22 mouse cellular contexts compared by ENCODE assay signal in the genomic region with DNA sequence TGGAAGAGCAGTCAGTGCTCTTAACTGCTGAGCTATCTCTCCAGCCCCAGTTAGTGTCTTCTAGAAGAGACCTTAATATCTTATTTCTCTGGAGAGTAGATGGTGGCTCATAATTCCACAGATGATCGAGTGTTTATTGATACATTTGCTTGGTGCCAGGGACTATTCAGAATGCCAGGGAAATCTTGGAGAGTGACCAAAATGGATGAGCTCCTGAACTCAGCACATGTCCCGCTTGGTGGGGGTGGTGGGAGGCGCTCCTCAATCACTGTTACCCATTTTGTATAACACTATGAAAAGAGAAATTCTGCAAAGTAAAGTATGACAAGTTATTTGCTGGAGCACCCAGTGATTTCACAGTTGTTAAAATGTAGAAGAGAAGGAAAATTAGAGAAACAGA.
"Had no signal": no experiment of that assay in that cellular context is flagged by ENCODE, and none has a peak within 500 bp of the region (broad histone marks: within the 10 kb centered on the region; RNA-seq: fewer than 3 reads in every experiment).

No protein-coding gene starts in this region.

- H3K27ac ChIP-seq: kidney, embryonic 15.5 days; limb, embryonic 12.5 days; limb, embryonic 15.5 days; liver, embryonic 14.5 days; macrophage; midbrain, embryonic 12.5 days; neural tube, embryonic 13.5 days had no signal

- H3K36me3 ChIP-seq: kidney, embryonic 15.5 days; limb, embryonic 12.5 days; limb, embryonic 15.5 days; midbrain, embryonic 12.5 days; neural tube, embryonic 13.5 days had no signal

- H3K27me3 ChIP-seq: kidney, embryonic 15.5 days; limb, embryonic 12.5 days; limb, embryonic 15.5 days; midbrain, embryonic 12.5 days; neural tube, embryonic 13.5 days had no signal

- H3K9ac ChIP-seq: kidney, embryonic 15.5 days; limb, embryonic 12.5 days; limb, embryonic 15.5 days; liver, embryonic 14.5 days; liver, postnatal 0 days; lung, embryonic 14.5 days; midbrain, embryonic 12.5 days; neural tube, embryonic 13.5 days had no signal

- DNase-seq: kidney, adult 11 months; kidney, adult 8-10 months; kidney, postnatal 10 days; kidney, postnatal 36 days; left cerebral cortex, postnatal 4 days; liver, postnatal 0 days; lung, embryonic 14.5 days; retina, postnatal 1 day; right cerebral cortex, postnatal 25 days; thymus, adult 18-20 months; thymus, postnatal 36 days had no signal

- H3K4me3 ChIP-seq: kidney, embryonic 15.5 days; limb, embryonic 12.5 days; limb, embryonic 15.5 days; midbrain, embryonic 12.5 days; myocyte; neural tube, embryonic 13.5 days had no signal

- H3K4me1 ChIP-seq: kidney, embryonic 15.5 days; limb, embryonic 12.5 days; limb, embryonic 15.5 days had no signal

- H3K4me2 ChIP-seq: kidney, embryonic 15.5 days; limb, embryonic 12.5 days; limb, embryonic 15.5 days; liver, embryonic 11.5 days; lung, embryonic 14.5 days; midbrain, embryonic 12.5 days; neural tube, embryonic 13.5 days had no signal

- ATAC-seq: liver, postnatal 0 days; lung, postnatal 0 days; midbrain, embryonic 16.5 days had no signal

- H3K9me3 ChIP-seq: kidney, embryonic 15.5 days; limb, embryonic 12.5 days; limb, embryonic 15.5 days; midbrain, embryonic 12.5 days; neural tube, embryonic 13.5 days had no signal
